Mouse (Mus musculus) neural tube, embryonic 15.5 days (tissue): Measurements from ENCODE around the gene Adprhl1. TPM values are rescaled to one million over a fixed set of nuclear protein-coding genes. Genes with fewer than 3 reads are reported as not detected.

Experiments
- ATAC-seq: fragments of 200-750 bp; cut with Nextera tagmentation; 2 replicates; pipeline ENCODE4 v1.8.0; 2017; ENCODE audit warnings: mild to moderate bottlenecking, moderate TSS enrichment, moderate library complexity; ENCODE audit not compliant: low FRiP score
- H3K27ac ChIP-seq: fragments of 300-500 bp; sonication (generic); replicated peaks from 2 replicates; pipeline ENCODE4 v1.5.1; 2015; ENCODE audit warnings: mild to moderate bottlenecking, inconsistent platforms
- H3K27me3 ChIP-seq: fragments of 300-500 bp; sonication (generic); replicated peaks from 2 replicates; pipeline ENCODE4 v1.6.1; 2015; ENCODE audit warnings: inconsistent platforms
- H3K36me3 ChIP-seq: fragments of 300-500 bp; sonication (generic); 2 replicates; pipeline ENCODE4 v1.6.1; 2015; ENCODE audit warnings: inconsistent platforms
- H3K4me1 ChIP-seq: fragments of 300-500 bp; sonication (generic); 2 replicates; pipeline ENCODE4 v1.6.1; 2015; ENCODE audit warnings: inconsistent platforms
- H3K4me2 ChIP-seq: fragments of 300-500 bp; sonication (generic); 2 replicates; pipeline ENCODE4 v1.6.1; 2015; ENCODE audit warnings: inconsistent platforms, mild to moderate bottlenecking, moderate library complexity
- H3K4me3 ChIP-seq: fragments of 300-500 bp; sonication (generic); replicated peaks from 2 replicates; pipeline ENCODE4 v1.5.1; 2015; ENCODE audit warnings: mild to moderate bottlenecking, inconsistent platforms
- H3K9ac ChIP-seq: fragments of 300-500 bp; sonication (generic); replicated peaks from 2 replicates; pipeline ENCODE4 v1.6.1; 2015; ENCODE audit warnings: mild to moderate bottlenecking, inconsistent platforms
- H3K9me3 ChIP-seq: fragments of 300-500 bp; sonication (generic); replicated peaks from 2 replicates; pipeline ENCODE4 v1.6.1; 2016; ENCODE audit warnings: inconsistent platforms
- WGBS: fragments of 180-500 bp; shearing (Covaris S2); methylation state at CpG from one replicate; pipeline ENCODE4 v1.1.7; 2015; ENCODE audit warnings: mixed read lengths; 5-methylcytosine and 5-hydroxymethylcytosine counted together
- microRNA counts: library from miRNA; unstranded; fragments of <30 nt; microRNA quantifications from one replicate; lab custom pipeline; 2016
- microRNA-seq: library from miRNA; unstranded; fragments of <30 nt; microRNA quantifications from one replicate; pipeline ENCODE4, GENCODE M21; 2017
- polyA plus RNA-seq: library from polyadenylated mRNA; unstranded; fragments of >200 nt; fragmentation: Nextera tagmentation; extraction: Ambion mirVana; gene quantifications from 2 replicates; pipeline ENCODE4 v1.2.1, GENCODE M21; 2015

Gene Adprhl1
- polyA plus RNA-seq, 1 experiment from 2014 or later: 1.8 TPM

DNA sequence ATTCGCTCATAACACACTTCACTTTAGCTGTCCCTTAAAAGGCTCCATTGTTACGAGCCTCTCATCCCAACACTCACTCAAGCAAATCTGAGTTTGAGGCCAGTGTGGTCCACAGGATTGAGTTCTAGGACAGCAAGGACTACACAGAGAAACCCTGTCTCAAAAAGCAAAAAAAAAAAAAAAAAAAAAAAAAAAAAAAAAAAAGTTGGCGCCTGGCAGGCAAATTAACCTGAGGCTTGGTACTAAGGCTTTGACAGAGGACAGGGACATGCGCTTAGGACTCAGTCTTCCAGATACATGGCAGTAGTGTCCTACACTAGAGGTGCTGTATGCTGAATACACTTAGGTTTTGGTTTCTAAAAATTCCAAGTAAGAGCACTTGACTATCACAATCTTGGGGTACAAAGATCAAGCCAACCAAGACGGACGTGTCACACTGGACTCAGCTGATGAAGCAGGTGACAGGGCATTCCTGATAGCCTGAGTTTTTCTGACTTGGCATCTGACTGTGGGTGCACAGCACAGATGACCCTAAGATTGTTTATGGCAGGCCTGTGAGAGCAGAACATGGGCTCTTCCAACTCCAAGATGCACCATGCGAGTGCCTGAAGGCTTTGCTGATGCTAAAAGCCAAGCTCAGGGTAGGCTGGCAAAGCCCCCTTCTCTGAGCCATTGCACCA is 76.6 kb downstream of the Adprhl1 start:
- Histone ChIP-seq H3K27ac (no peak overlapping the region), H3K36me3 (peaks cover 56% of the 10 kb centered on the region), H3K27me3 (no peaks in the 10 kb centered on the region), H3K9me3 (no peaks in the 10 kb centered on the region), H3K4me1 (no peaks in the 10 kb centered on the region), H3K4me3 (no peak overlapping the region), H3K4me2 (no peak overlapping the region), H3K9ac (no peak overlapping the region)
- no peak for ATAC-seq
- 95% methylated on average over 7 of the region's 7 CpGs for WGBS

DNA sequence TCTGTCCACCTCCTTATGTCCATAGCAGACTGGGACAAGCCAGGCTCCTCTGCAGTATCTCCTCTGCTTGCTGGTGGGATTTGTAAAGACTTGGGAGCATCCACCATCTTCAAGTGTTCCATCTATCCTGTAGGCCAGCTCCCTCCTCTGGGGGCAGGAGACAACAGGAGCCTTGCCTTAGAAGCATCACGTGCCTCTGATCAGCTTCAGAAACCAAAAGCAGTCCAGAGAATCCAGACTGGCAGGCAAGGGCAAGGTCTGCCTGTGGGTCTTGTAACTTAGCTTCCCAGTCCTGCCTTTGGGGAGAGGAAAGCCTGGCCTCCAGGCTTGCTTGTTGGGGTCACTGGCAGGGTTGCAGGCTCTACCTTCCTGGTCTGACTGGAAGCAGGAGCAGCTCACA is 78.3 kb downstream of the Adprhl1 start:
- Histone ChIP-seq H3K27me3 (no peaks in the 10 kb centered on the region), H3K4me1 (no peaks in the 10 kb centered on the region), H3K36me3 (peaks cover 72% of the 10 kb centered on the region), H3K27ac (no peak overlapping the region), H3K9me3 (no peaks in the 10 kb centered on the region), H3K9ac (no peak overlapping the region), H3K4me3 (no peak overlapping the region), H3K4me2 (no peak overlapping the region)
- 100% methylated on average over 1 of the region's 1 CpGs for WGBS
- no peak for ATAC-seq

DNA sequence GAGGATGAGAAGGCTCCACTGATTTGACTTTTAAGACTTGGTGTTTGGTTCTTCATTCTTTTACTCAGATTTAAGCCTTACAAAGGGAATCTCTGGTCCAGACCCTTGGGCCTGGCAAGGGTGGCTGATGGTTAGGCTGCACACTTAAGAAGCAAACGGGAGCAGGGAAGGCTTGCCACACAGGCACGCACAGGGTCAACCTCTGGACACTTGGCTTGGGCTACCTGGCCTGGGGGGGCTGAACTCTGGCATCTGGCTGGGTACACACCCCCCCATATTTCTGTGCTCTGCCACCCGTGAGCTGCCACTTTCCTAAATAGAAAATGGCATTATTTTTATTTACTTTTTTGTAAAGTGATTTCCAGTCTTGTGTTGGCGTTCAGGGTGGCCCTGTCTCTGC is 79.2 kb downstream of the Adprhl1 start:
- no peaks in the 10 kb centered on the region for H3K27me3 ChIP-seq
- H3K4me3 ChIP-seq: no peak overlapping the region
- H3K27ac ChIP-seq: no peak overlapping the region
- peaks cover 79% of the 10 kb centered on the region for H3K36me3 ChIP-seq
- no peaks in the 10 kb centered on the region for H3K4me1 ChIP-seq
- no peak overlapping the region for H3K4me2 ChIP-seq
- no peaks in the 10 kb centered on the region for H3K9me3 ChIP-seq
- WGBS: 93% methylated on average over 4 of the region's 4 CpGs
- ATAC-seq: no peak
- no peak overlapping the region for H3K9ac ChIP-seq

DNA sequence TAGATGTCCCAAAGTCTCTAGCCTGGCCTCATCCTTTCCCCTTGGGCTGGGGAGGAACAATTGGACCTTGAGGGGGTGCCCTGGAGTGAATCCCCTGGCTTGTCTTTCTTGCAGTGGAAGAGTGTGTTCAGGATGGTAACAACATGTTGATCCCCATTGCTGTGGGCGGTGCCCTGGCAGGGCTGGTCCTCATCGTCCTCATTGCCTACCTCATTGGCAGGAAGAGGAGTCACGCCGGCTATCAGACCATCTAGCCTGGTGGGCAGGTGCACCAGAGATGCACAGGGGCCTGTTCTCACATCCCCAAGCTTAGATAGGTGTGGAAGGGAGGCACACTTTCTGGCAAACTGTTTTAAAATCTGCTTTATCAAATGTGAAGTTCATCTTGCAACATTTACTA is 79.7 kb downstream of the Adprhl1 start:
- H3K27ac ChIP-seq: no peak overlapping the region
- H3K36me3 ChIP-seq: peaks cover 83% of the 10 kb centered on the region
- no peak for ATAC-seq
- no peaks in the 10 kb centered on the region for H3K27me3 ChIP-seq
- no peaks in the 10 kb centered on the region for H3K4me1 ChIP-seq
- no peaks in the 10 kb centered on the region for H3K9me3 ChIP-seq
- WGBS: 95% methylated on average over 4 of the region's 4 CpGs
- no peak overlapping the region for H3K9ac ChIP-seq
- no peak overlapping the region for H3K4me3 ChIP-seq
- H3K4me2 ChIP-seq: no peak overlapping the region

MicroRNA genes within 50 kb of the gene (microRNA counts, 519-probe panel; counts per million panel counts)
- 1,987 counts per million, percentile 42 among the panel's probes with 10 or more counts for microRNA mmu-miR-1968 (lab: Ali Mortazavi, UCI)

Small RNAs within 50 kb of the gene (microRNA-seq; reads per million reads assigned to microRNA genes)
- gene Mir1968: 9.9 reads per million, percentile 25 among the genes with 10 or more reads in this experiment

Other genes with a start within 250 kb of the Adprhl1 start
- not detected in 2 replicates for gene F7, start 228.1 kb downstream of the Adprhl1 start, polyA plus RNA-seq
- 0.24 TPM in 1 of 2 replicates, not detected in the other for gene F10, start 216.9 kb downstream of the Adprhl1 start, polyA plus RNA-seq
- 0.59 and 0.67 TPM in 2 replicates for gene Proz, start 193.2 kb downstream of the Adprhl1 start, polyA plus RNA-seq
- gene Pcid2, start 148.7 kb downstream of the Adprhl1 start, polyA plus RNA-seq: 36.4 and 38.0 TPM in 2 replicates
- gene Cul4a, start 148.5 kb downstream of the Adprhl1 start, polyA plus RNA-seq: 68.1 and 75.6 TPM in 2 replicates
- 286 and 295 TPM in 2 replicates for gene Lamp1, start 95.0 kb downstream of the Adprhl1 start, polyA plus RNA-seq
- 14.4 and 19.0 TPM in 2 replicates for gene Grtp1, start 53.5 kb downstream of the Adprhl1 start, polyA plus RNA-seq
- gene Dcun1d2, start 34.0 kb upstream of the Adprhl1 start, polyA plus RNA-seq: 32.9 and 36.5 TPM in 2 replicates
- 50.9 and 54.7 TPM in 2 replicates for gene Tmco3, start 34.0 kb upstream of the Adprhl1 start, polyA plus RNA-seq
- gene Tfdp1, start 84.6 kb upstream of the Adprhl1 start, polyA plus RNA-seq: 88.2 and 113 TPM in 2 replicates
- gene Atp4b, start 142.7 kb upstream of the Adprhl1 start, polyA plus RNA-seq: not detected in 2 replicates
- not detected in 2 replicates for gene Grk1, start 150.9 kb upstream of the Adprhl1 start, polyA plus RNA-seq
- 2.1 and 2.9 TPM in 2 replicates for gene Tmem255b, start 181.0 kb upstream of the Adprhl1 start, polyA plus RNA-seq
- gene Gas6, start 240.3 kb upstream of the Adprhl1 start, polyA plus RNA-seq: 59.1 and 88.5 TPM in 2 replicates